Mouse (Mus musculus) neural tube, embryonic 15.5 days (tissue): ENCODE data around the gene Fermt1. TPM values are rescaled to one million over a fixed set of nuclear protein-coding genes. Genes with fewer than 3 reads are reported as not detected.

Source experiments
- polyA plus RNA-seq: library from polyadenylated mRNA; unstranded; fragments of >200 nt; fragmentation: Nextera tagmentation; extraction: Ambion mirVana; gene quantifications from 2 replicates; pipeline ENCODE4 v1.2.1, GENCODE M21; 2015

Fermt1 gene
- polyA plus RNA-seq, 1 experiment from 2014 or later, result not detected

Other genes with a start within 250 kb of the Fermt1 start
- gene Chgb, start 164.6 kb downstream of the Fermt1 start, polyA plus RNA-seq, result 97.7 and 109 TPM in 2 replicates
- 19.4 and 20.9 TPM in 2 replicates for gene Trmt6, start 129.9 kb downstream of the Fermt1 start, polyA plus RNA-seq
- 5.2 and 6.4 TPM in 2 replicates for gene Mcm8, start 129.8 kb downstream of the Fermt1 start, polyA plus RNA-seq
- 13.9 and 19.4 TPM in 2 replicates for gene Crls1, start 99.2 kb downstream of the Fermt1 start, polyA plus RNA-seq
- 1.2 and 2.6 TPM in 2 replicates for gene Lrrn4, start 65.0 kb downstream of the Fermt1 start, polyA plus RNA-seq